Mouse (Mus musculus): ENCODE results near the gene Ephx4. TPM values are rescaled to one million over a fixed set of nuclear protein-coding genes. Genes with fewer than 3 reads are reported as not detected.

The Ephx4 gene
- total and polyA plus RNA-seq, 3 experiments: 0.81 TPM; not detected in 2

GRCm38 (mm10) chr5:107448784-107449183 lies 46.2 kb downstream of the Ephx4 start:
- no peaks in the 10 kb centered on the region for H3K9me3 ChIP-seq (replicated peaks; ENCODE audit: low read length)
- no peaks in the 10 kb centered on the region for H3K4me1 ChIP-seq (ENCODE audit: control insufficient read depth in 1 of 2, insufficient read depth in 2 of 2)
- TF ChIP-seq HCFC1 (IDR thresholded peaks at IDR 0.05; ENCODE audit: low read depth, low read length): no peak
- peak; percentile 37; the same call in 1 of the 2 replicates for TF ChIP-seq IRF4 (IDR thresholded peaks at IDR 0.05; ENCODE audit: low read depth, low read length)
- no peak overlapping the region for H3K27ac ChIP-seq (ENCODE audit: insufficient read depth, low read depth)
- H3K4me2 ChIP-seq (ENCODE audit: insufficient read depth, low read depth, poor library complexity, severe bottlenecking): no peak overlapping the region
- peaks cover 2 to 31% of the 10 kb centered on the region in 2 experiments for H3K36me3 ChIP-seq (replicated peaks in 1 of 2; ENCODE audit: control insufficient read depth in 1 of 2, insufficient read depth in 1 of 2, low read length in 1 of 2)
- dilution Hi-C loops (cut with MboI; ENCODE audit: extremely low pct_ligation_motif_present, extremely low pct_unique_long_range_greater_than_20kb, low sequenced_read_pairs): no loop called here
- no peaks in the 10 kb centered on the region for H3K27me3 ChIP-seq (replicated peaks)
- H3K4me3 ChIP-seq (replicated peaks in 1 of 3; ENCODE audit: low read depth in 2 of 3, low read length in 2 of 3, poor library complexity in 1 of 3): no peak overlapping the region
- no peaks in the 10 kb centered on the region for H3K79me2 ChIP-seq (replicated peaks; ENCODE audit: control insufficient read depth, extremely low read depth, insufficient read depth, poor library complexity, severe bottlenecking)
- in situ Hi-C loops (cut with MboI; ENCODE audit: low pct_ligation_motif_present, low pct_unique_long_range_greater_than_20kb, low sequenced_read_pairs): no loop called here
- no peak for DNase-seq (ENCODE audit: extremely low read depth)
- no peak overlapping the region for H3K9ac ChIP-seq (ENCODE audit: insufficient read depth, low read depth)

- no peaks in the 10 kb centered on the region for H3K9me3 ChIP-seq (replicated peaks; ENCODE audit: low read length)
- no peak for TF ChIP-seq UBTF (IDR thresholded peaks at IDR 0.05; ENCODE audit: low read depth, low read length)
- TF ChIP-seq MYC (IDR thresholded peaks at IDR 0.05; ENCODE audit: low read depth, low read length): no peak
- TF ChIP-seq BHLHE40 (IDR thresholded peaks at IDR 0.05; ENCODE audit: low read depth, low read length): no peak
- TF ChIP-seq POLR2A (IDR thresholded peaks at IDR 0.05; ENCODE audit: low read depth, low read length): no peak
- TF ChIP-seq USF1 (IDR thresholded peaks at IDR 0.05; ENCODE audit: low read depth, low read length): no peak
- no peak for TF ChIP-seq CHD1 (IDR thresholded peaks at IDR 0.05; ENCODE audit: low read depth, low read length)
- no peak for TF ChIP-seq POLR2AphosphoS2 (IDR thresholded peaks at IDR 0.05; ENCODE audit: low read depth, low read length)
- dilution Hi-C loops (cut with MboI; ENCODE audit: extremely low pct_ligation_motif_present, extremely low pct_unique_long_range_greater_than_20kb, low sequenced_read_pairs): no loop called here
- DNase-seq (ENCODE audit: extremely low read depth): no peak
- in situ Hi-C loops (cut with MboI; ENCODE audit: low pct_ligation_motif_present, low pct_unique_long_range_greater_than_20kb, low sequenced_read_pairs): no loop called here
- H3K79me2 ChIP-seq (replicated peaks; ENCODE audit: control insufficient read depth, extremely low read depth, insufficient read depth, poor library complexity, severe bottlenecking): no peaks in the 10 kb centered on the region
- no peak overlapping the region for H3K4me3 ChIP-seq (replicated peaks in 1 of 3; ENCODE audit: low read depth in 2 of 3, low read length in 2 of 3, poor library complexity in 1 of 3)
- H3K9ac ChIP-seq (ENCODE audit: insufficient read depth, low read depth): no peak overlapping the region
- peaks cover 2 to 3% of the 10 kb centered on the region in 2 experiments for H3K4me1 ChIP-seq (ENCODE audit: control insufficient read depth in 1 of 2, insufficient read depth in 2 of 2)
- no peaks in the 10 kb centered on the region for H3K27me3 ChIP-seq (replicated peaks)
- no peak overlapping the region for H3K4me2 ChIP-seq (ENCODE audit: insufficient read depth, low read depth, poor library complexity, severe bottlenecking)
- no peak overlapping the region for H3K27ac ChIP-seq (ENCODE audit: insufficient read depth, low read depth)
- peaks cover 4 to 35% of the 10 kb centered on the region in 2 experiments for H3K36me3 ChIP-seq (replicated peaks in 1 of 2; ENCODE audit: control insufficient read depth in 1 of 2, insufficient read depth in 1 of 2, low read length in 1 of 2)
Observed at GRCm38 (mm10) chr5:107449620-107450019, 47.1 kb downstream of the Ephx4 start.

GRCm38 (mm10) chr5:107450299-107450698 lies 47.8 kb downstream of the Ephx4 start:
- in situ Hi-C loops (cut with MboI; ENCODE audit: low pct_ligation_motif_present, low pct_unique_long_range_greater_than_20kb, low sequenced_read_pairs) (no loop called here), dilution Hi-C loops (cut with MboI; ENCODE audit: extremely low pct_ligation_motif_present, extremely low pct_unique_long_range_greater_than_20kb, low sequenced_read_pairs) (no loop called here)
- H3K4me2 ChIP-seq (ENCODE audit: insufficient read depth, low read depth, poor library complexity, severe bottlenecking): no peak overlapping the region
- H3K36me3 ChIP-seq (replicated peaks in 1 of 2; ENCODE audit: control insufficient read depth in 1 of 2, insufficient read depth in 1 of 2, low read length in 1 of 2): peaks cover 4 to 38% of the 10 kb centered on the region in 2 experiments
- no peaks in the 10 kb centered on the region for H3K79me2 ChIP-seq (replicated peaks; ENCODE audit: control insufficient read depth, extremely low read depth, insufficient read depth, poor library complexity, severe bottlenecking)
- no peak for DNase-seq (ENCODE audit: extremely low read depth)
- TF ChIP-seq NELFE (IDR thresholded peaks at IDR 0.05; ENCODE audit: low read depth, low read length) (no peak), ZKSCAN1 (IDR thresholded peaks at IDR 0.05; ENCODE audit: borderline replicate concordance, low read depth, low read length) (no peak), ETS1 (conservative IDR thresholded peaks at IDR 0.05; ENCODE audit: low read depth, low read length) (no peak), ELF1 (IDR thresholded peaks at IDR 0.05; ENCODE audit: low read depth, low read length) (no peak), BHLHE40 (IDR thresholded peaks at IDR 0.05; ENCODE audit: low read depth, low read length) (no peak), SMC3 (IDR thresholded peaks at IDR 0.05; ENCODE audit: low read depth, low read length) (no peak), MAFK (IDR thresholded peaks at IDR 0.05; ENCODE audit: insufficient replicate concordance, low read length) (no peak), CTCF (conservative IDR thresholded peaks at IDR 0.05 in 1 of 2, IDR thresholded peaks at IDR 0.05 in 1 of 2; ENCODE audit: low read depth in 2 of 2, low read length in 2 of 2) (no peak), ZMIZ1 (IDR thresholded peaks at IDR 0.05; ENCODE audit: low read depth, low read length) (no peak), POLR2A (IDR thresholded peaks at IDR 0.05; ENCODE audit: low read depth, low read length) (no peak), E2F4 (IDR thresholded peaks at IDR 0.05; ENCODE audit: insufficient replicate concordance, low read depth, low read length) (no peak), PAX5 (IDR thresholded peaks at IDR 0.05; ENCODE audit: low read length) (no peak), IRF4 (IDR thresholded peaks at IDR 0.05; ENCODE audit: low read depth, low read length) (no peak)
- H3K4me3 ChIP-seq (replicated peaks in 1 of 3; ENCODE audit: low read depth in 2 of 3, low read length in 2 of 3, poor library complexity in 1 of 3): no peak overlapping the region
- no peaks in the 10 kb centered on the region for H3K9me3 ChIP-seq (replicated peaks; ENCODE audit: low read length)
- no peak overlapping the region for H3K27ac ChIP-seq (ENCODE audit: insufficient read depth, low read depth)
- no peak overlapping the region for H3K9ac ChIP-seq (ENCODE audit: insufficient read depth, low read depth)
- no peaks in the 10 kb centered on the region for H3K27me3 ChIP-seq (replicated peaks)
- peaks cover 8 to 9% of the 10 kb centered on the region in 2 experiments for H3K4me1 ChIP-seq (ENCODE audit: control insufficient read depth in 1 of 2, insufficient read depth in 2 of 2)

Data from CH12.LX (cell line).